7 mouse cellular contexts compared by ENCODE assay signal in the genomic region with DNA sequence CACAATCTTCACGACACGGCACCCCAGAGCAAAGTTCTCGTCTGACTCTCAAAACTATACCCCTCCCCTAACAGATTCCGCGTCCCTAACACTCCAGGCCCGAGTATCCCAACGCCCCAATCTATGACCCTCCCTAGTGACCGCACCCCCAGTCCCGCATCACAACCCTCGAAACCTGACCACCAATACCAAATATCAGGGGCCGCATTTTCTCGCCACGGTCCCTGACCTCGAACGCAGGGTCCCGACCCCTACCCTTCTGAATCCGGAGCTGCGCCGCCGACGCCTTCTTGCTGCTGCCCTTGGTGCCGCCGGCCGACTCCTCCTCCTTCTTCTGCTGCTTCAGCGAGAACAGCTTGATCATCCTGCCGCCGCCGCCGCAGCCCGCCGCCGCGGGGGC. TPM values are rescaled to one million over a fixed set of nuclear protein-coding genes. Genes with fewer than 3 reads are reported as not detected.
DNase-seq lines count a peak whose midpoint lies in the region; ATAC-seq and TF ChIP-seq lines count a peak whose summit lies in the region.

No protein-coding gene starts in this region.

- WGBS in limb, embryonic 15.5 days, result under 1% methylated on average over 31 of the region's 33 CpGs
- under 1% methylated on average over 33 of the region's 33 CpGs for WGBS in stomach, postnatal 0 days

- no peak for TF ChIP-seq EP300 in stomach, postnatal 0 days (optimal IDR thresholded peaks at IDR 0.05)

- H3K4me1 ChIP-seq in limb, embryonic 15.5 days, result peaks cover 43% of the 10 kb centered on the region
- H3K4me1 ChIP-seq in stomach, postnatal 0 days (replicated peaks; ENCODE audit: control insufficient read depth, insufficient read depth), result peaks cover 6% of the 10 kb centered on the region; the same call in 1 of the 2 replicates

- peak overlapping the region; percentile 99 for H3K9ac ChIP-seq in limb, embryonic 15.5 days
- H3K9ac ChIP-seq in stomach, postnatal 0 days (ENCODE audit: low read length), result peak overlapping the region; percentile 97

- ATAC-seq in erythroblast, adult 5-6 weeks (replicated peaks; ENCODE audit: low FRiP score, poor library complexity, severe bottlenecking), result peak; percentile 47
- no peak for ATAC-seq in limb, embryonic 15.5 days (ENCODE audit: insufficient number of reproducible peaks, low FRiP score, low TSS enrichment, low read depth)
- no peak; the same call in 1 of the 2 replicates for ATAC-seq in stomach, postnatal 0 days (ENCODE audit: low FRiP score, low TSS enrichment)

- H3K4me3 ChIP-seq in layer of hippocampus, adult 2 months, result peak overlapping the region; percentile 69
- H3K4me3 ChIP-seq in limb, embryonic 15.5 days, result peak overlapping the region; percentile 84
- H3K4me3 ChIP-seq in stomach, postnatal 0 days (ENCODE audit: low read depth, low read length), result peak overlapping the region; percentile 72

- H3K36me3 ChIP-seq in limb, embryonic 15.5 days, result peaks cover 29% of the 10 kb centered on the region
- peaks cover 6% of the 10 kb centered on the region for H3K36me3 ChIP-seq in stomach, postnatal 0 days (ENCODE audit: control insufficient read depth, insufficient read depth, low read length)

- DNase-seq in layer of hippocampus, adult 2 months (ENCODE audit: low spot score in 2 of 2), result no peak
- DNase-seq in layer of hippocampus, postnatal 14 days (ENCODE audit: low spot score in 2 of 2), result no peak
- DNase-seq in R1 (ENCODE audit: low read depth, low spot score), result peak; percentile 74
- DNase-seq in stomach, postnatal 0 days (ENCODE audit: low spot score), result no peak
- no peak for DNase-seq in MN1 (ENCODE audit: low spot score)

- H3K27ac ChIP-seq in layer of hippocampus, adult 2 months, result peak overlapping the region; percentile 99
- H3K27ac ChIP-seq in limb, embryonic 15.5 days, result peak overlapping the region; percentile 100
- H3K27ac ChIP-seq in stomach, postnatal 0 days (replicated peaks), result peak overlapping the region; percentile 99

- TF ChIP-seq CTCF in layer of hippocampus, adult 2 months (conservative IDR thresholded peaks at IDR 0.05), result no peak
- TF ChIP-seq CTCF in stomach, postnatal 0 days (IDR thresholded peaks at IDR 0.05; ENCODE audit: low read depth), result no peak

- H3K9me3 ChIP-seq in limb, embryonic 15.5 days, result no peaks in the 10 kb centered on the region
- no peaks in the 10 kb centered on the region for H3K9me3 ChIP-seq in stomach, postnatal 0 days (ENCODE audit: control insufficient read depth, low read length)

- H3K4me2 ChIP-seq in limb, embryonic 15.5 days, result peak overlapping the region; percentile 69
- peak overlapping the region; percentile 65 for H3K4me2 ChIP-seq in stomach, postnatal 0 days (replicated peaks; ENCODE audit: low read depth)

- peaks cover 17% of the 10 kb centered on the region for H3K27me3 ChIP-seq in limb, embryonic 15.5 days
- no peaks in the 10 kb centered on the region for H3K27me3 ChIP-seq in stomach, postnatal 0 days (ENCODE audit: control insufficient read depth, insufficient read depth, low read length)

RNA-seq across cellular contexts. Expression of gene Ube2m, which starts 0.7 kb away (rescaled TPM):
- 100 to 1,000 TPM; 190 to 199 TPM for total RNA-seq in layer of hippocampus, adult 2 months (2021)
- 100 to 1,000 TPM; 199 to 212 TPM for total RNA-seq in layer of hippocampus, postnatal 14 days (2021)
- 45.0 and 92.0 TPM in 2 replicates for total RNA-seq in erythroblast, adult 5-6 weeks (2015; ENCODE audit: low replicate concordance)
- total RNA-seq in erythroblast, adult 5-6 weeks (2017; ENCODE audit: low replicate concordance), result 32.8 and 112 TPM in 2 replicates
- polyA plus RNA-seq in limb, embryonic 15.5 days (2015; fragmentation: Nextera tagmentation; extraction: Ambion mirVana), result 102 and 104 TPM in 2 replicates
- polyA plus RNA-seq in stomach, postnatal 0 days (2015; fragmentation: Nextera tagmentation; extraction: Ambion mirVana), result 90.9 and 93.4 TPM in 2 replicates

RNA-seq across cellular contexts. Expression of gene Chmp2a, which starts 2.8 kb away (rescaled TPM):
- 100 to 1,000 TPM; 133 to 141 TPM for total RNA-seq in layer of hippocampus, adult 2 months (2021)
- 100 to 1,000 TPM; 143 to 149 TPM for total RNA-seq in layer of hippocampus, postnatal 14 days (2021)
- 97.4 and 99.3 TPM in 2 replicates for total RNA-seq in erythroblast, adult 5-6 weeks (2015; ENCODE audit: low replicate concordance)
- total RNA-seq in erythroblast, adult 5-6 weeks (2017; ENCODE audit: low replicate concordance), result 144 and 170 TPM in 2 replicates
- polyA plus RNA-seq in limb, embryonic 15.5 days (2015; fragmentation: Nextera tagmentation; extraction: Ambion mirVana), result 179 and 185 TPM in 2 replicates
- 271 and 287 TPM in 2 replicates for polyA plus RNA-seq in stomach, postnatal 0 days (2015; fragmentation: Nextera tagmentation; extraction: Ambion mirVana)

RNA-seq across cellular contexts. Expression of gene Mzf1, which starts 17.2 kb away (rescaled TPM):
- total RNA-seq in layer of hippocampus, adult 2 months (2021), result 10 to 100 TPM; 15.7 to 17.8 TPM
- total RNA-seq in layer of hippocampus, postnatal 14 days (2021), result 10 to 100 TPM; 13.7 to 17.4 TPM
- total RNA-seq in erythroblast, adult 5-6 weeks (2015; ENCODE audit: low replicate concordance), result not detected in 2 replicates
- total RNA-seq in erythroblast, adult 5-6 weeks (2017; ENCODE audit: low replicate concordance), result 0.56 TPM in 1 of 2 replicates, not detected in the other
- 2.5 and 3.7 TPM in 2 replicates for polyA plus RNA-seq in limb, embryonic 15.5 days (2015; fragmentation: Nextera tagmentation; extraction: Ambion mirVana)
- 0.93 and 1.3 TPM in 2 replicates for polyA plus RNA-seq in stomach, postnatal 0 days (2015; fragmentation: Nextera tagmentation; extraction: Ambion mirVana)

RNA-seq across cellular contexts. Expression of gene Zbtb45, which starts 27.5 kb away (rescaled TPM):
- 10 to 100 TPM; 32.9 to 34.8 TPM for total RNA-seq in layer of hippocampus, adult 2 months (2021)
- total RNA-seq in layer of hippocampus, postnatal 14 days (2021), result 10 to 100 TPM; 27.8 to 30.9 TPM
- 2.7 and 8.2 TPM in 2 replicates for total RNA-seq in erythroblast, adult 5-6 weeks (2015; ENCODE audit: low replicate concordance)
- total RNA-seq in erythroblast, adult 5-6 weeks (2017; ENCODE audit: low replicate concordance), result 21.2 and 23.4 TPM in 2 replicates
- 23.7 and 25.2 TPM in 2 replicates for polyA plus RNA-seq in limb, embryonic 15.5 days (2015; fragmentation: Nextera tagmentation; extraction: Ambion mirVana)
- polyA plus RNA-seq in stomach, postnatal 0 days (2015; fragmentation: Nextera tagmentation; extraction: Ambion mirVana), result 8.5 and 9.5 TPM in 2 replicates

RNA-seq across cellular contexts. Expression of gene Trim28, which starts 38.5 kb away (rescaled TPM):
- total RNA-seq in layer of hippocampus, adult 2 months (2021), result 100 to 1,000 TPM; 238 to 253 TPM
- total RNA-seq in layer of hippocampus, postnatal 14 days (2021), result 100 to 1,000 TPM; 236 to 244 TPM
- 209 and 235 TPM in 2 replicates for total RNA-seq in erythroblast, adult 5-6 weeks (2015; ENCODE audit: low replicate concordance)
- 226 and 257 TPM in 2 replicates for total RNA-seq in erythroblast, adult 5-6 weeks (2017; ENCODE audit: low replicate concordance)
- 189 and 243 TPM in 2 replicates for polyA plus RNA-seq in limb, embryonic 15.5 days (2015; fragmentation: Nextera tagmentation; extraction: Ambion mirVana)
- 93.7 and 105 TPM in 2 replicates for polyA plus RNA-seq in stomach, postnatal 0 days (2015; fragmentation: Nextera tagmentation; extraction: Ambion mirVana)

Comparison
In these comparisons a context has a peak if more than half of its experiments do, and no peak if none do; other contexts are left out.
1. RNA of gene Mzf1, which starts 17.2 kb away (total RNA-seq): 15.7 to 17.8 TPM in layer of hippocampus, adult 2 months and 13.7 to 17.4 TPM in layer of hippocampus, postnatal 14 days; 0.56 TPM in erythroblast, adult 5-6 weeks; every median in the first group is over 4 times any median in the second.
2. Peak in every context shown above with its lines, with median percentiles within 50 percentile points of each other: H3K27ac ChIP-seq and H3K4me3 ChIP-seq.